Mouse (Mus musculus): Measurements from ENCODE around the gene Icam1. TPM values are rescaled to one million over a fixed set of nuclear protein-coding genes. Genes with fewer than 3 reads are reported as not detected.

Icam1 gene
- polyA plus RNA-seq, 1 experiment from 2014 or later = 5.6 TPM

DNA sequence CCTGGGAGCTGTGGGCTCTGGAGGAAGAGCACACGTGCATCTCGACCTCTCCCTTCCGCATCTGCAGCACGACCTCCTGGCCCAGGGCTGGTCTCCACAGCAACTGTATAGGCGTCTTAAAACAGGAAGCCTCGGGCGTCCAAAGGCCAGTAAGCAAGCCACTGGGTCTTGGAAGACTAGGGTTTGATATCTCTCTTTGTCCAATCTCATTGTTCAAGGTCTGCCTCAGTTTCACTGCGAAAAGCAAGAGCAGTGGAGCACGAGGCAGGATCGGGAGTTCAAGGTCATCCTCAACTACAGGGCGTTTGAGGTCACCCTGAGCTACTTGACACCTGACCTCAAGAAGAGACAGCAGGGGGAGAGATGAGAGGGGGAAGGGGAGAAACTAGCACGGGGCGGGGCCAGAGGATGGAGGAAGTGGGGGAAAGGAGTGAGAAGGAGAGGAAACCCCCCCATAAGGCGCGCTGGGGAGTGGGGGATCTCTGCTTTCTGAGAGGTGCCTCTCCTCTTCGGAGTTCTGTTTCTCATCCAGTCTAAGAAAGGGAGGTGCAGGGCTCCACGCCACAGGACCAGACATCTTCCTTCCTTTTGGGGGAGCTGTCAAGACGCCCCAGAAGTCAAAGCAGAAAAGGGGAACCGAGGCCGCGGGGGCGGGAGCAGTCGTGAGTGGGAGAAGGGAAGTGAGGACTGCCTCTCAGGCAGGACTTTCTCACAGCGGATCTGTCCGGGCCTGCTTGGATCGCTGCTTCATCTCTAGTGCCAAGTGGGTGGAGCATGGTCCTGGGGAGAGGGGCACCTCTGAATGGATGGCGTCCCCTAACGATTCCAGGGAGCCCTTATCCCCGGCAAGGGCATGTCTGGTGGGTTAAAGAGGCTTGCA is 854 bp upstream of the Icam1 start:
- WGBS = 2% methylated on average over 29 of the region's 29 CpGs
- no peak for DNase-seq (ENCODE audit: low spot score)

DNA sequence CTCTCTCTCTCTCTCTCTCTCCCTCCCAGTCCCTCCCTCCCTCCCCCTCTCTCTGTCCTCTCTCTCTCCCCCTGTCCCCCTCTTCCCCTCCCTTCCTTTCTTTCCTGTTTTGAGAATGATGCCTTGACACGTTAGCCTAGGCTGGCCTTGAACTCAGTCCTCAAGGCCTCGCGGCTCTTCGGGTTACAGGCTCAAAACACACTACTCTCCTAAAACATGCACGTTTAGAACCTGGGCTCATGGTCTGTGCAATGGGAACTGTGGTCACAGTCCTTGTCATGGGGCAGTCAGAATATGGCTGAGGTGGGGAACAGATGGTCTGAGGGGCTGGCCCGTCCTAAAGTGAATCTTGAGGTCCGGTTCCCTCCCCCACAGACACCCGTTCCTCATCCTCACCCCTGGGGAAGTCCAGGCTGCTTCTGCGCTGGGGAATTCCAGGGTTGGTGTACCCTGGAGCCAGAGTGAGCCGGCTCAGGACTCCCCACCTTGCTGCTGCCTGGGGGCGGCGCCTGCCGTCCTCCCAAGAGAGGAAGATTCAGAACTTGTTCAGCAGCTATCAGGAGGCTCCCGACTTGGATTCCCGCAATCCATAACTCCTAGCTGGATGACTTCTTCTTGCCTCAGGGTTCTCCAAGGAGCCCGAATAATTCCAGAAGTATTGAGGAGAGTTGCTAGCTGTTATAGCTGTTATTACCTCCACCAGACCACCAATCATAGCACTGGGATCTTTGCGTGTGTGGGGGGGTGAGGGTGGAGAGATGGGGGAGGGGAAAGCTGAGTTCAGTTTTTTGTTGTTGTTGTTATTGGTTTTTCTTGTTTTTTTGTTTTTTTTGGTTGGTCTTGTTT is 769 bp downstream of the Icam1 start:
- Histone ChIP-seq H3K36me3 (ENCODE audit: control insufficient read depth, insufficient read depth, low read length) (no peaks in the 10 kb centered on the region), H3K9ac (ENCODE audit: low read length) (no peak overlapping the region), H3K4me1 (ENCODE audit: control insufficient read depth, insufficient read depth, low read length) (peaks cover 6% of the 10 kb centered on the region; the same call in 1 of the 2 replicates), H3K27me3 (ENCODE audit: control insufficient read depth, insufficient read depth, low read length) (peaks cover 43% of the 10 kb centered on the region), H3K27ac (ENCODE audit: low read depth, low read length) (no peak overlapping the region), H3K4me2 (ENCODE audit: low read depth) (no peak overlapping the region), H3K4me3 (ENCODE audit: low read depth, low read length) (no peak overlapping the region; the same call in 1 of the 2 replicates), H3K9me3 (ENCODE audit: control insufficient read depth, low read length) (no peaks in the 10 kb centered on the region)
- WGBS = 6% methylated on average over 17 of the region's 17 CpGs
- ATAC-seq (ENCODE audit: insufficient read depth, low FRiP score, low TSS enrichment) (no peak), DNase-seq (ENCODE audit: low spot score) (no peak)

More for the DNA sequence above, 854 bp upstream of the Icam1 start:
- ATAC-seq (ENCODE audit: insufficient read depth, low FRiP score, low TSS enrichment) = no peak
- H3K9ac ChIP-seq (ENCODE audit: low read length) = no peak overlapping the region
- H3K36me3 ChIP-seq (ENCODE audit: control insufficient read depth, insufficient read depth, low read length) = no peaks in the 10 kb centered on the region
- H3K4me1 ChIP-seq (ENCODE audit: control insufficient read depth, insufficient read depth, low read length) = peaks cover 6% of the 10 kb centered on the region; the same call in 1 of the 2 replicates
- H3K27me3 ChIP-seq (ENCODE audit: control insufficient read depth, insufficient read depth, low read length) = peaks cover 43% of the 10 kb centered on the region
- no peaks in the 10 kb centered on the region for H3K9me3 ChIP-seq (ENCODE audit: control insufficient read depth, low read length)
- no peak overlapping the region for H3K27ac ChIP-seq (ENCODE audit: low read depth, low read length)
- H3K4me2 ChIP-seq (ENCODE audit: low read depth) = peak overlapping the region; percentile 35; the same call in 1 of the 2 replicates
- peak overlapping the region; percentile 20; the same call in 1 of the 2 replicates for H3K4me3 ChIP-seq (ENCODE audit: low read depth, low read length)

DNA sequence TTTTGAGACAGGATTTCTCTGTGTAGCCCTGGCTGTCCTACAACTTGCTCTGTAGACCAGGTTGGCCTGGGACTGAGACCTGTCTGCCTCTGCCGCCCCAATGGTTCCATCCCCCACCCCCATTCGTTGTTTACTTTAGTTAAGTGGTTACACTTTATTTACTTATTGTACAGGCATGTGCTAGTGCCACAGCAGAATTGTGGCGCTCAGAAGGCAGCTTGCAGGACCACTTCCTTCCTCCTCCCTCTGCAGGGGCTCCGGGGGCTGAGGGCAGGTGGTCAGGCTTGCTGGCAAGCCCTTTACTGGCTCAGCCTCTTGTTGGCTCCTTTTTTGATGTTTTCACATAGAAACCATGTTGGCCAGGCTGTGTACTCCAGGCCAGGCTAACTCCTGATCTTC is 1.4 kb downstream of the Icam1 start:
- no peaks in the 10 kb centered on the region for H3K36me3 ChIP-seq (ENCODE audit: control insufficient read depth, insufficient read depth, low read length)
- no peak overlapping the region for H3K9ac ChIP-seq (ENCODE audit: low read length)
- 40% methylated on average over 4 of the region's 4 CpGs for WGBS
- ATAC-seq (ENCODE audit: insufficient read depth, low FRiP score, low TSS enrichment) (no peak), DNase-seq (ENCODE audit: low spot score) (no peak)
- H3K4me2 ChIP-seq (ENCODE audit: low read depth) = no peak overlapping the region
- no peak overlapping the region for H3K27ac ChIP-seq (ENCODE audit: low read depth, low read length)
- H3K9me3 ChIP-seq (ENCODE audit: control insufficient read depth, low read length) = no peaks in the 10 kb centered on the region
- peaks cover 43% of the 10 kb centered on the region for H3K27me3 ChIP-seq (ENCODE audit: control insufficient read depth, insufficient read depth, low read length)
- no peak overlapping the region for H3K4me3 ChIP-seq (ENCODE audit: low read depth, low read length)
- peaks cover 6% of the 10 kb centered on the region; the same call in 1 of the 2 replicates for H3K4me1 ChIP-seq (ENCODE audit: control insufficient read depth, insufficient read depth, low read length)

DNA sequence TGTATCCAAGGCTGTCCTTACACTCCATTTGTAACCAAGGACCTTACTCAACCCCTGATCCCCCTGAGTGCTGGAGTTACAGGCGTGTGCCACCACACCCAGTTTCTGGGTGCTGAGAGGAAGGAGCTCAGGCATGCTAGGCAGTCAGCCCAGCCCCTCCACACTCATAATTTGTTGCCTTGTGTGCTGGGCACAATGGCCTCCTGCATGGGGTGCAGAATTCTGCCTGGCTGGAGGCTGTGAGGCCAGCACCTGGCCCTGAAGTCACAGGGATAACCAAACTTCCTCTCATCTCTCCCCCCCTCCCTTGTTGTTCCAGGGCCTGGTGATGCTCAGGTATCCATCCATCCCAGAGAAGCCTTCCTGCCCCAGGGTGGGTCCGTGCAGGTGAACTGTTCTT is 2.8 kb downstream of the Icam1 start:
- Histone ChIP-seq H3K27me3 (ENCODE audit: control insufficient read depth, insufficient read depth, low read length) (peaks cover 43% of the 10 kb centered on the region), H3K9me3 (ENCODE audit: control insufficient read depth, low read length) (no peaks in the 10 kb centered on the region), H3K9ac (ENCODE audit: low read length) (no peak overlapping the region), H3K4me3 (ENCODE audit: low read depth, low read length) (no peak overlapping the region), H3K4me1 (ENCODE audit: control insufficient read depth, insufficient read depth, low read length) (peaks cover 6% of the 10 kb centered on the region; the same call in 1 of the 2 replicates), H3K36me3 (ENCODE audit: control insufficient read depth, insufficient read depth, low read length) (no peaks in the 10 kb centered on the region), H3K27ac (ENCODE audit: low read depth, low read length) (no peak overlapping the region), H3K4me2 (ENCODE audit: low read depth) (no peak overlapping the region)
- ATAC-seq (ENCODE audit: insufficient read depth, low FRiP score, low TSS enrichment) = no peak
- no peak for DNase-seq (ENCODE audit: low spot score)
- 85% methylated on average over 2 of the region's 2 CpGs for WGBS

DNA sequence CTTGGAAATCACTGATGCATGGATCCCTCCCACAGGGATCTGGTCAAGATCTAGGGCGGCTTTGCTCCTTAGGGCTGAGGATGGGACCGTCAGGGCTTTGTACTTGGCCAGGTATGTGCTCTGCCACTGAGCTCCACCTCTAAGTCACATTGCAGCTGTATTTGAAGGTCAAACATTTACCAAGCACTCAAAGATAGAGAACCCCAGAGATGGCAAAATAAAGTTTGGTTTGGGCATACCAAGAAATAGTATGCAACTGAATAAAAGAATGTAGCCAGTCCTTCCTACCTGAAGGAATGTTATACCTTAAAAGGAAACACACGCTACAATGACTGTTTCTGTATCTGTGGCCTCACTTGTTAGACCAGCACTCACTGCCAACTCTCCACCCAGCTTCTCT is 5.6 kb downstream of the Icam1 start:
- H3K36me3 ChIP-seq (ENCODE audit: control insufficient read depth, insufficient read depth, low read length) = no peaks in the 10 kb centered on the region
- H3K27ac ChIP-seq (ENCODE audit: low read depth, low read length) = no peak overlapping the region
- ATAC-seq (ENCODE audit: insufficient read depth, low FRiP score, low TSS enrichment) (no peak), DNase-seq (ENCODE audit: low spot score) (no peak)
- 81% methylated on average over 3 of the region's 3 CpGs for WGBS
- H3K4me3 ChIP-seq (ENCODE audit: low read depth, low read length) = no peak overlapping the region
- H3K9me3 ChIP-seq (ENCODE audit: control insufficient read depth, low read length) = no peaks in the 10 kb centered on the region
- no peaks in the 10 kb centered on the region for H3K4me1 ChIP-seq (ENCODE audit: control insufficient read depth, insufficient read depth, low read length)
- no peak overlapping the region for H3K9ac ChIP-seq (ENCODE audit: low read length)
- H3K27me3 ChIP-seq (ENCODE audit: control insufficient read depth, insufficient read depth, low read length) = peaks cover 19% of the 10 kb centered on the region
- H3K4me2 ChIP-seq (ENCODE audit: low read depth) = no peak overlapping the region

DNA sequence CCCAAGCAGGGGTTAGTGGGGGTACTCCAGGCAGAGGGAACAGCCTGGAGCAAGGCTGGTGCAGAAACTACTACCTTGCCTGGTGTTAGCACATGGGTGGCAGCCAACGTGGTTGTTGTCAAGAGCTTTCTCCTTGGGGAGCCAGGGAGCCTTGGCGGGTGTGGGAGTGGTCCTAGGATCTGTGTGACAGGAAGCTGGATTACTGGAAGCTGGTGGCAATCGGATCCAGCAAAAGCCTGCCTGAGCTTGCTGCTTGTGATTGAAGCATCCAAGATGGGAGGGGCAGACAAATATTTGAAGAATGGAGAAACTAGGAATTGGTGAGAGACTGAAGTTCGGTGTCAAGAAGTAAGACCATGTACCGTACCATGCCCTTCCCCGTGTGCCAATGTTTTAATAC is 6.5 kb downstream of the Icam1 start:
- H3K27ac ChIP-seq (ENCODE audit: low read depth, low read length) = no peak overlapping the region
- ATAC-seq (ENCODE audit: insufficient read depth, low FRiP score, low TSS enrichment) = no peak
- H3K36me3 ChIP-seq (ENCODE audit: control insufficient read depth, insufficient read depth, low read length) = no peaks in the 10 kb centered on the region
- H3K9ac ChIP-seq (ENCODE audit: low read length) = no peak overlapping the region
- no peaks in the 10 kb centered on the region for H3K9me3 ChIP-seq (ENCODE audit: control insufficient read depth, low read length)
- no peak for DNase-seq (ENCODE audit: low spot score)
- no peaks in the 10 kb centered on the region for H3K4me1 ChIP-seq (ENCODE audit: control insufficient read depth, insufficient read depth, low read length)
- H3K4me2 ChIP-seq (ENCODE audit: low read depth) = no peak overlapping the region
- H3K4me3 ChIP-seq (ENCODE audit: low read depth, low read length) = no peak overlapping the region
- 63% methylated on average over 6 of the region's 6 CpGs for WGBS
- peaks cover 10% of the 10 kb centered on the region for H3K27me3 ChIP-seq (ENCODE audit: control insufficient read depth, insufficient read depth, low read length)

DNA sequence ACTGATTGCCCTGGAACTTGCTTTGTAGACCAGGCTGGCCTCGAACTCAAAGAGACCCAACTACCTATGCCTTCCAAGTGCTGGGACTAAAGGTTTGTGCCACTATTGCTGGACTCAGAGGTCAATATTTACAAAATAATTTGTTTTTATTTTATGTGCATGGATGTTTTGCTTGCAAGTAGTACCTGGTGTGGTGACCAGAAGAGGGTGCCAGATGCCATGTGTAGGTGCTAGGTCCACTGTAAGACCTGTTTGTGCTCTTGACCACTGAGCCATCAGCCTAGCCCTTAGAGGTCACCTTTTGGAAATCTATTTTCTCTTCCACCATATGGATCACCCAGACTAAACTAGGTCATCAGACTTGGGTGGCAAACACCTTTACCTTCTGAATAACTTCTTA is 6.9 kb downstream of the Icam1 start:
- DNase-seq (ENCODE audit: low spot score) (no peak), ATAC-seq (ENCODE audit: insufficient read depth, low FRiP score, low TSS enrichment) (no peak)
- H3K36me3 ChIP-seq (ENCODE audit: control insufficient read depth, insufficient read depth, low read length) = no peaks in the 10 kb centered on the region
- H3K27me3 ChIP-seq (ENCODE audit: control insufficient read depth, insufficient read depth, low read length) = peaks cover 6% of the 10 kb centered on the region
- H3K4me2 ChIP-seq (ENCODE audit: low read depth) = no peak overlapping the region
- no peaks in the 10 kb centered on the region; the same call in 1 of the 2 replicates for H3K4me1 ChIP-seq (ENCODE audit: control insufficient read depth, insufficient read depth, low read length)
- no peaks in the 10 kb centered on the region for H3K9me3 ChIP-seq (ENCODE audit: control insufficient read depth, low read length)
- no peak overlapping the region for H3K9ac ChIP-seq (ENCODE audit: low read length)
- no peak overlapping the region for H3K4me3 ChIP-seq (ENCODE audit: low read depth, low read length)
- 81% methylated on average over 1 of the region's 1 CpGs for WGBS
- H3K27ac ChIP-seq (ENCODE audit: low read depth, low read length) = no peak overlapping the region

DNA sequence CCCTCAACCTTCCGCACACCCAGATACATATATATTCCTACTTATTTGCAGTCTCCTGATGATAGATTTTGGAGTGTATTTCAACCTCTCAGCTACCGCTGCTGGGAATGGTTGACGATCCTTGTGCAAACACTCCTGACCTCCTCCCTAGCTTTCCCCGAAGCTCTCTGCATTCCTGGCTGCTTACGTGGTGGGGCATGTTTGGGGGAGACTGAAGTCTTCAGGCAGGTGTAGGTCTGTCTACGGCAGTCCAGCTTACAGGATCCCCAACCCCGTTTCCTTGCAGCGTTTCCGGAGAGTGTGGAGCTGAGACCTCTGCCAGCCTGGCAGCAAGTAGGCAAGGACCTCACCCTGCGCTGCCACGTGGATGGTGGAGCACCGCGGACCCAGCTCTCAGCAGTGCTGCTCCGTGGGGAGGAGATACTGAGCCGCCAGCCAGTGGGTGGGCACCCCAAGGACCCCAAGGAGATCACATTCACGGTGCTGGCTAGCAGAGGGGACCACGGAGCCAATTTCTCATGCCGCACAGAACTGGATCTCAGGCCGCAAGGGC is 9.5 kb downstream of the Icam1 start:
- DNase-seq (ENCODE audit: low spot score) = no peak
- H3K27me3 ChIP-seq (ENCODE audit: control insufficient read depth, insufficient read depth, low read length) = peaks cover 17% of the 10 kb centered on the region
- 79% methylated on average over 19 of the region's 19 CpGs for WGBS

More for the DNA sequence above, 9.5 kb downstream of the Icam1 start:
- Histone ChIP-seq H3K4me2 (ENCODE audit: low read depth) (no peak overlapping the region), H3K9ac (ENCODE audit: low read length) (no peak overlapping the region), H3K9me3 (ENCODE audit: control insufficient read depth, low read length) (no peaks in the 10 kb centered on the region), H3K36me3 (ENCODE audit: control insufficient read depth, insufficient read depth, low read length) (no peaks in the 10 kb centered on the region), H3K4me1 (ENCODE audit: control insufficient read depth, insufficient read depth, low read length) (no peaks in the 10 kb centered on the region; the same call in 1 of the 2 replicates), H3K4me3 (ENCODE audit: low read depth, low read length) (no peak overlapping the region), H3K27ac (ENCODE audit: low read depth, low read length) (no peak overlapping the region)
- no peak for ATAC-seq (ENCODE audit: insufficient read depth, low FRiP score, low TSS enrichment)
